Mouse (Mus musculus): ENCODE measurements around the gene Glg1. TPM values are rescaled to one million over a fixed set of nuclear protein-coding genes. Genes with fewer than 3 reads are reported as not detected.

Gene Glg1
- total and polyA plus RNA-seq, 2 experiments = 12.0 to 13.5 TPM

DNA sequence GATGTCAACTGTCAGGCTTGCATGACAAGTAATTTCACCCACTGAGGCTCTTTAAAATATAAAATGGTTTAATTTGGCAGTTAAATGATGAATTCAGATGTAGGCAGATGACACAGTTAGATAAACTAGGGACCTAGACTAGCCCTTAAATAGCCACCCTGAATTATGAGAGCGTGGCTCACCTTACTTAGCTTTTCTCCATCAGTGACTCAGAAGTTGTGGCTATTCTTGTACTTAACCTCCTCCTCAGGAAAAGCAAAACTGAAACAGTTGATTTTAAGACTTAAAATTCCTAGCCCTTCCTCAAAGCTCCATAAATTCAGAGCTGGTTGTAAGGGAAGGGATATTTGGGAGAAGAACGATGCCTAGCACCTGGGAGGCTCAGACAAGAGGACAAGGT is 47.8 kb downstream of the Glg1 start:
- Histone ChIP-seq H3K27ac (replicated peaks; ENCODE audit: insufficient read depth, low read depth, low read length) (no peak overlapping the region), H3K36me3 (ENCODE audit: control insufficient read depth, insufficient read depth, low read length) (no peaks in the 10 kb centered on the region), H3K79me2 (ENCODE audit: control insufficient read depth, insufficient read depth, low read length) (peaks cover 7% of the 10 kb centered on the region; the same call in 1 of the 2 replicates), H3K9ac (ENCODE audit: low read depth, low read length) (no peak overlapping the region), H3K4me3 (ENCODE audit: insufficient read depth, low read depth, low read length) (no peak overlapping the region), H3K4me1 (ENCODE audit: control insufficient read depth, insufficient read depth, low read length) (peaks cover 2% of the 10 kb centered on the region; the same call in 1 of the 2 replicates), H3K27me3 (ENCODE audit: control insufficient read depth, insufficient read depth, low read length) (no peaks in the 10 kb centered on the region)
- TF ChIP-seq POLR2A (IDR thresholded peaks at IDR 0.05; ENCODE audit: extremely low read depth, insufficient read depth, low read length) = no peak
- no peak for TF ChIP-seq CTCF (IDR thresholded peaks at IDR 0.05; ENCODE audit: low read depth, low read length)
- DNase-seq (ENCODE audit: extremely low read depth, low read depth, low spot score) = no peak
- 99% methylated on average over 2 of the region's 2 CpGs for WGBS

DNA sequence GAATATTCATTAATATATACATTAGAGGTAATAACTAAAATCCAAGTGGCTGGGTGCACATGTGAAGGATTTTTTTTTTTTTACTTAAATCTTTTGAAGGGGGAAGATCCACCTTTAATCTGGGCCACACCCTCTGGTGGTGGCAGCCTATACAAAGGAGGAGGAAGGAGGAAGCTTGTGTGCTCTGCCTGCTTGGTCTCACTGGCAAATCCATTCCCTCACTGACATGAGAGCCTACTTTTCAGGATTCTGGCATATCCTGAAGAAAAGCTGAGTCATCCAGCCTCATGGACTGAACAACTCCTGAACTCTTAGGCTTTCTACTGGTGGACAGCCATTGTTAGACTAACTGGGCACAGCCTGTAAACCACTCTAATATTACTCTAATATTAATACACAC is 49.1 kb downstream of the Glg1 start:
- DNase-seq (ENCODE audit: extremely low read depth, low read depth, low spot score) = no peak
- H3K9ac ChIP-seq (ENCODE audit: low read depth, low read length) = no peak overlapping the region
- H3K4me3 ChIP-seq (ENCODE audit: insufficient read depth, low read depth, low read length) = no peak overlapping the region
- H3K4me1 ChIP-seq (ENCODE audit: control insufficient read depth, insufficient read depth, low read length) = peaks cover 2% of the 10 kb centered on the region; the same call in 1 of the 2 replicates
- H3K79me2 ChIP-seq (ENCODE audit: control insufficient read depth, insufficient read depth, low read length) = peaks cover 3% of the 10 kb centered on the region; the same call in 1 of the 2 replicates
- H3K36me3 ChIP-seq (ENCODE audit: control insufficient read depth, insufficient read depth, low read length) = no peaks in the 10 kb centered on the region
- no peaks in the 10 kb centered on the region for H3K27me3 ChIP-seq (ENCODE audit: control insufficient read depth, insufficient read depth, low read length)
- no peak overlapping the region for H3K27ac ChIP-seq (replicated peaks; ENCODE audit: insufficient read depth, low read depth, low read length)
- TF ChIP-seq CTCF (IDR thresholded peaks at IDR 0.05; ENCODE audit: low read depth, low read length) (no peak), POLR2A (IDR thresholded peaks at IDR 0.05; ENCODE audit: extremely low read depth, insufficient read depth, low read length) (no peak)

DNA sequence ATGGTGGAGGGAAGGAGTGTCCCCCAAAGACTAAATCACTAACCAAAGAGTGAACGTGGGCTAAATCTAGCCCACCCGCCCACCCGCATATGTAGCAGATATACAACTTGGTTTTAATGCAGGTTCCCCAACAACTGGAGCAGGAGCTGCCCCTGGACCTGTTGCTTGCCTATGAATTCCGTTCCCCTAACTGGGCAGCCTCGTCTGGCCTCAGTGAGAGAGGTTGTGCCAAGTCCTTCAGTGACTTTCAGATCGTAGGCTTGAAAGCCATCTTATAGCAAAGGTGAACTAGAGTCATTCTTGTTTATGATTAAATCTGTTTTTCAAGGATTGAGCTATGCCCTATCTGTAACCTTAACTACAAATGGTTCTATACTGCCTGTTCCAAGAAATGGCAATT is 52.7 kb downstream of the Glg1 start:
- Histone ChIP-seq H3K36me3 (ENCODE audit: control insufficient read depth, insufficient read depth, low read length) (no peaks in the 10 kb centered on the region), H3K4me3 (ENCODE audit: insufficient read depth, low read depth, low read length) (no peak overlapping the region), H3K79me2 (ENCODE audit: control insufficient read depth, insufficient read depth, low read length) (peaks cover 10% of the 10 kb centered on the region; the same call in 1 of the 2 replicates), H3K9ac (ENCODE audit: low read depth, low read length) (no peak overlapping the region), H3K27ac (replicated peaks; ENCODE audit: insufficient read depth, low read depth, low read length) (no peak overlapping the region), H3K27me3 (ENCODE audit: control insufficient read depth, insufficient read depth, low read length) (no peaks in the 10 kb centered on the region), H3K4me1 (ENCODE audit: control insufficient read depth, insufficient read depth, low read length) (peaks cover 6% of the 10 kb centered on the region)
- WGBS = 72% methylated on average over 6 of the region's 6 CpGs
- TF ChIP-seq POLR2A (IDR thresholded peaks at IDR 0.05; ENCODE audit: extremely low read depth, insufficient read depth, low read length) (no peak), CTCF (IDR thresholded peaks at IDR 0.05; ENCODE audit: low read depth, low read length) (no peak)
- DNase-seq (ENCODE audit: extremely low read depth, low read depth, low spot score) = no peak

DNA sequence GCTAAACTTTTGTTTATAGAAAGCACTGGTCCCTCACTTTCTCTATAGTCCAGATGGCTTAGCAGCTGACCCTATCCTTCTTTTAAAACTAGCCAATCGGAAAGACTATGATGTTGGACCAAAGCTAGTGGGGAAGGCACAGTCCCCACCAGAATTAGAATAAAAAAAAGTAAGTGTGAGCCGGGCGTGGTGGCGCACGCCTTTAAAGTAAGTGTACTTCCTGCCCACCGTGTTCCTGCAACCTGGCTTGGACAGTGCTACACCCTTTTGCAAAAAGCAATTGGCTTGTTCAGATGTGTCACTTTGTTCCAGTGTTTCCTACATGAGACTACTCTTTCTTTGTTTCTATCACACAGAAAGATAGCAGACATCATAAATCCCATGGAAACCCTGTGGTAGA is 54.0 kb downstream of the Glg1 start:
- Histone ChIP-seq H3K79me2 (ENCODE audit: control insufficient read depth, insufficient read depth, low read length) (peaks cover 7% of the 10 kb centered on the region; the same call in 1 of the 2 replicates), H3K9ac (ENCODE audit: low read depth, low read length) (no peak overlapping the region), H3K27ac (replicated peaks; ENCODE audit: insufficient read depth, low read depth, low read length) (no peak overlapping the region), H3K27me3 (ENCODE audit: control insufficient read depth, insufficient read depth, low read length) (no peaks in the 10 kb centered on the region), H3K36me3 (ENCODE audit: control insufficient read depth, insufficient read depth, low read length) (peaks cover under 1% of the 10 kb centered on the region; the same call in 1 of the 2 replicates), H3K4me1 (ENCODE audit: control insufficient read depth, insufficient read depth, low read length) (peaks cover 6% of the 10 kb centered on the region), H3K4me3 (ENCODE audit: insufficient read depth, low read depth, low read length) (no peak overlapping the region)
- no peak for DNase-seq (ENCODE audit: extremely low read depth, low read depth, low spot score)
- TF ChIP-seq CTCF (IDR thresholded peaks at IDR 0.05; ENCODE audit: low read depth, low read length) (no peak), POLR2A (IDR thresholded peaks at IDR 0.05; ENCODE audit: extremely low read depth, insufficient read depth, low read length) (no peak)
- 94% methylated on average over 6 of the region's 6 CpGs for WGBS

DNA sequence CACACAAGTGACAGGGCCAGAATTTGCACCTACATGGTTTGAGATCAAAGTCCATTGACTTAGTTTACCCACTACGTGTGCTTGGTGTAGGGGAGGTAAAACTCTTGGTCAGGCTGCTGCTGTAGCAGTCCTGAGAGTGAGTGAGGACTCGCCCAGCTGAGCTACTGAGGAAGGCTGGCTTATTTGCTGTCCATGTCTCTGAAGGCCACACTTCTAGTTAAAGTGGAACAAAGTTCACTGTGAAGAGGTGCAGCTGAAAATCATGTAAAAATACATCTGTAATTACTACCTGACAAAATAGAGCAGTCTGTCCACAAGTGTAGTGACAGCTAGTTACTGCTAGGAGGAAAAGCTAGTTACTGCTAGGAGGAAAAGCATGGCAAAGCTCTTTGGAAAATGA is 55.7 kb downstream of the Glg1 start:
- peaks cover 7% of the 10 kb centered on the region; the same call in 1 of the 2 replicates for H3K79me2 ChIP-seq (ENCODE audit: control insufficient read depth, insufficient read depth, low read length)
- H3K36me3 ChIP-seq (ENCODE audit: control insufficient read depth, insufficient read depth, low read length) = peaks cover 6% of the 10 kb centered on the region; the same call in 1 of the 2 replicates
- no peak overlapping the region for H3K4me3 ChIP-seq (ENCODE audit: insufficient read depth, low read depth, low read length)
- WGBS = 32% methylated on average over 2 of the region's 2 CpGs
- peak overlapping the region; percentile 60; the same call in 1 of the 2 replicates for H3K27ac ChIP-seq (replicated peaks; ENCODE audit: insufficient read depth, low read depth, low read length)
- H3K9ac ChIP-seq (ENCODE audit: low read depth, low read length) = no peak overlapping the region
- DNase-seq (ENCODE audit: extremely low read depth, low read depth, low spot score) = peak; percentile 53
- H3K4me1 ChIP-seq (ENCODE audit: control insufficient read depth, insufficient read depth, low read length) = peaks cover 4% of the 10 kb centered on the region
- H3K27me3 ChIP-seq (ENCODE audit: control insufficient read depth, insufficient read depth, low read length) = no peaks in the 10 kb centered on the region
- no peak for TF ChIP-seq POLR2A (IDR thresholded peaks at IDR 0.05; ENCODE audit: extremely low read depth, insufficient read depth, low read length)
- TF ChIP-seq CTCF (IDR thresholded peaks at IDR 0.05; ENCODE audit: low read depth, low read length) = no peak

DNA sequence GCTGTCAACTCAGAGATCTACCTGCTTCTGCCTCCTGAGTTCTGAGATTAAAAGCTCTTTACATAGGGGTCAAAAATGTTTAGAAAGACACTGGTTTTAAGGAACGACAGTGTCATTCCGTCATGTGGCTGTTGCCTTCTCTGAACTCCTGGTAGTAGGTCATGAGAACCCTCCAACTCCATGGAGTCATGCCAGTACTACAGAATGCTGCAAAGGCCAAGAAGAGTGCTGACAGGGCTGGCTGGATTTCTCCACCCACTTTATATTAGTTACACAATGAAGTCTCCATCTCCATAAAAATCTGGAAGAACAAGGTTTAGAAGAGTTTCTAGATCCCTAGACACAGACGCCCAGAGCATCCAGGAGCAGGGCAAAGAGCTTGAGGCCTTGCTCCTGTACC is 61.0 kb downstream of the Glg1 start:
- 87% methylated on average over 3 of the region's 3 CpGs for WGBS
- peaks cover 3% of the 10 kb centered on the region; the same call in 1 of the 2 replicates for H3K79me2 ChIP-seq (ENCODE audit: control insufficient read depth, insufficient read depth, low read length)
- TF ChIP-seq POLR2A (IDR thresholded peaks at IDR 0.05; ENCODE audit: extremely low read depth, insufficient read depth, low read length) (no peak), CTCF (IDR thresholded peaks at IDR 0.05; ENCODE audit: low read depth, low read length) (no peak)
- no peaks in the 10 kb centered on the region for H3K27me3 ChIP-seq (ENCODE audit: control insufficient read depth, insufficient read depth, low read length)
- H3K36me3 ChIP-seq (ENCODE audit: control insufficient read depth, insufficient read depth, low read length) = peaks cover 32% of the 10 kb centered on the region
- no peak overlapping the region for H3K4me3 ChIP-seq (ENCODE audit: insufficient read depth, low read depth, low read length)
- DNase-seq (ENCODE audit: extremely low read depth, low read depth, low spot score) = no peak
- H3K27ac ChIP-seq (replicated peaks; ENCODE audit: insufficient read depth, low read depth, low read length) = no peak overlapping the region
- 0 out of 2 replicates have a peak, but pooled peaks cover under 1% of the 10 kb centered on the region for H3K4me1 ChIP-seq (ENCODE audit: control insufficient read depth, insufficient read depth, low read length)
- no peak overlapping the region for H3K9ac ChIP-seq (ENCODE audit: low read depth, low read length)

Data from liver, adult 2 months (tissue).